Mouse (Mus musculus) bone marrow macrophage, adult 2 months (primary cell): ENCODE data around the gene Anks3. TPM values are rescaled to one million over a fixed set of nuclear protein-coding genes. Genes with fewer than 3 reads are reported as not detected.
A peak's percentile ranks its signal among the peaks of the same experiment; 100 is the strongest.

Experiments used
- H3K27ac ChIP-seq: 2 replicates; pipeline ENCODE4 v1.5.1; 2012; ENCODE audit warnings: low read depth, low read length; ENCODE audit not compliant: insufficient read depth
- H3K4me1 ChIP-seq: 2 replicates; pipeline ENCODE4 v1.6.1; 2012; ENCODE audit warnings: low read length; ENCODE audit not compliant: control insufficient read depth, insufficient read depth
- H3K4me3 ChIP-seq: 2 replicates; pipeline ENCODE4 v1.5.1; 2012; ENCODE audit warnings: mild to moderate bottlenecking, low read length, moderate library complexity; ENCODE audit not compliant: insufficient read depth
- CTCF ChIP-seq: IDR thresholded peaks from 2 replicates; pipeline ENCODE4 v1.5.1; 2012; ENCODE audit warnings: low read depth, mild to moderate bottlenecking, low read length, moderate library complexity
- POLR2A ChIP-seq: IDR thresholded peaks from 2 replicates; pipeline ENCODE4 v1.6.1; 2012; ENCODE audit warnings: mild to moderate bottlenecking, low read depth, low read length, borderline replicate concordance
- polyA plus RNA-seq: library from polyadenylated mRNA; stranded (reverse); fragments of >200 nt; gene quantifications from 2 replicates; pipeline ENCODE4 v1.2.4, GENCODE M21; 2012; ENCODE audit not compliant: missing spikeins, insufficient read depth, insufficient read length

Anks3 gene
- polyA plus RNA-seq, result 44.1 and 44.2 TPM in 2 replicates

- TF ChIP-seq CTCF (no peak), POLR2A (no peak)
- H3K27ac ChIP-seq, result peak within 1 kb of the TSS; percentile 40
- peak within 1 kb of the TSS; percentile 85 for H3K4me3 ChIP-seq
- H3K4me1 ChIP-seq, result peaks cover 38% of the 10 kb centered on the region
These were observed at the start of gene Anks3 for GRCm38 (mm10) chr16:4963797-4964709. TSS of gene Anks3 (minus strand) at chr16:4964205.

- Histone ChIP-seq H3K4me3 (peak within 1 kb of the TSS; percentile 69), H3K4me1 (peaks cover 27% of the 10 kb centered on the region), H3K27ac (0 out of 2 replicates have a peak within 1 kb of the TSS, but pooled peaks have one; percentile 5)
- TF ChIP-seq POLR2A (no peak), CTCF (no peak)
These were observed 49.2 kb upstream of the Anks3 start, which contains the start of gene Rogdi for GRCm38 (mm10) chr16:5013054-5013838. TSS of gene Rogdi (minus strand) at chr16:5013553.

GRCm38 (mm10) chr16:5012036-5013005, 48.3 kb upstream of the Anks3 start:
- Histone ChIP-seq H3K4me1 (peaks cover 27% of the 10 kb centered on the region), H3K4me3 (peak overlapping the region; percentile 69), H3K27ac (peak overlapping the region; percentile 60)
- no peak for TF ChIP-seq CTCF
- TF ChIP-seq POLR2A, result no peak

GRCm38 (mm10) chr16:5011285-5011684, 47.3 kb upstream of the Anks3 start:
- peak overlapping the region; percentile 21; the same call in 1 of the 2 replicates for H3K4me3 ChIP-seq
- TF ChIP-seq POLR2A (no peak), CTCF (no peak)
- H3K4me1 ChIP-seq, result peaks cover 28% of the 10 kb centered on the region
- peak overlapping the region; percentile 83 for H3K27ac ChIP-seq

GRCm38 (mm10) chr16:5010371-5010935, 46.4 kb upstream of the Anks3 start:
- Histone ChIP-seq H3K4me1 (peaks cover 33% of the 10 kb centered on the region), H3K4me3 (no peak overlapping the region), H3K27ac (no peak overlapping the region)
- TF ChIP-seq POLR2A, result no peak
- TF ChIP-seq CTCF, result no peak

- TF ChIP-seq POLR2A (no peak), CTCF (no peak)
- no peak overlapping the region for H3K4me3 ChIP-seq
- H3K27ac ChIP-seq, result no peak overlapping the region
- H3K4me1 ChIP-seq, result peaks cover 26% of the 10 kb centered on the region
These were observed 44.1 kb upstream of the Anks3 start for GRCm38 (mm10) chr16:5008076-5008475.

GRCm38 (mm10) chr16:5007492-5007891, 43.5 kb upstream of the Anks3 start:
- no peak for TF ChIP-seq POLR2A
- no peak for TF ChIP-seq CTCF

GRCm38 (mm10) chr16:5007067-5007466, 43.1 kb upstream of the Anks3 start, which contains the start of gene Smim22:
TSS of gene Smim22 (plus strand) at chr16:5007288.
- Histone ChIP-seq H3K27ac (no peak within 1 kb of the TSS), H3K4me3 (no peak within 1 kb of the TSS), H3K4me1 (peaks cover 21% of the 10 kb centered on the region)
- TF ChIP-seq CTCF (no peak), POLR2A (no peak)

More at GRCm38 (mm10) chr16:5007492-5007891, 43.5 kb upstream of the Anks3 start:
- H3K4me3 ChIP-seq, result no peak overlapping the region
- H3K27ac ChIP-seq, result no peak overlapping the region
- H3K4me1 ChIP-seq, result peaks cover 25% of the 10 kb centered on the region

GRCm38 (mm10) chr16:5000611-5001010, 36.6 kb upstream of the Anks3 start:
- Histone ChIP-seq H3K4me3 (no peak overlapping the region), H3K4me1 (no peaks in the 10 kb centered on the region), H3K27ac (no peak overlapping the region)
- TF ChIP-seq POLR2A (no peak), CTCF (no peak)
